In genomic region chr3:98428449-98428775, GRCm38 (mm10) we compare ENCODE assay signal across 8 mouse cellular contexts. TPM values are rescaled to one million over a fixed set of nuclear protein-coding genes. Genes with fewer than 3 reads are reported as not detected.
DNase-seq lines count a peak whose midpoint lies in the region; ATAC-seq and TF ChIP-seq lines count a peak whose summit lies in the region.

No protein-coding gene starts in this region.

- no peak overlapping the region for H3K9ac ChIP-seq in liver, adult 2 months (ENCODE audit: low read depth, low read length)
- peak overlapping the region; percentile 53 for H3K9ac ChIP-seq in embryonic facial prominence, embryonic 12.5 days
- peak overlapping the region; percentile 64 for H3K9ac ChIP-seq in intestine, embryonic 15.5 days
- H3K9ac ChIP-seq in midbrain, embryonic 16.5 days (ENCODE audit: low read depth, low read length): peak overlapping the region; percentile 65; the same call in 1 of the 2 replicates

- peak overlapping the region; percentile 99 for H3K4me2 ChIP-seq in embryonic facial prominence, embryonic 12.5 days (replicated peaks)
- peak overlapping the region; percentile 94 for H3K4me2 ChIP-seq in intestine, embryonic 15.5 days (replicated peaks)
- H3K4me2 ChIP-seq in midbrain, embryonic 16.5 days (ENCODE audit: low read length): peak overlapping the region; percentile 85

- H3K27me3 ChIP-seq in liver, adult 2 months (ENCODE audit: control insufficient read depth, insufficient read depth, low read length): peaks cover 3% of the 10 kb centered on the region; the same call in 1 of the 2 replicates
- peaks cover 38% of the 10 kb centered on the region for H3K27me3 ChIP-seq in embryonic facial prominence, embryonic 12.5 days
- H3K27me3 ChIP-seq in intestine, embryonic 15.5 days (replicated peaks): peaks cover 6% of the 10 kb centered on the region
- peaks cover 7% of the 10 kb centered on the region for H3K27me3 ChIP-seq in midbrain, embryonic 16.5 days (ENCODE audit: control insufficient read depth, insufficient read depth, low read depth, low read length)

- no peak for TF ChIP-seq CTCF in liver, adult 2 months (IDR thresholded peaks at IDR 0.05; ENCODE audit: low read depth, low read length)

- no peak for ATAC-seq in embryonic facial prominence, embryonic 12.5 days (ENCODE audit: insufficient number of reproducible peaks, insufficient read depth, low FRiP score, low TSS enrichment)
- no peak; the same call in 1 of the 2 replicates for ATAC-seq in intestine, embryonic 15.5 days
- no peak for ATAC-seq in midbrain, embryonic 16.5 days

- no peaks in the 10 kb centered on the region for H3K36me3 ChIP-seq in liver, adult 2 months (ENCODE audit: control insufficient read depth, insufficient read depth, low read length)
- H3K36me3 ChIP-seq in embryonic facial prominence, embryonic 12.5 days: no peaks in the 10 kb centered on the region
- no peaks in the 10 kb centered on the region for H3K36me3 ChIP-seq in intestine, embryonic 15.5 days
- H3K36me3 ChIP-seq in midbrain, embryonic 16.5 days (ENCODE audit: control insufficient read depth, insufficient read depth, low read length): 0 out of 2 replicates have a peak, but pooled peaks cover 2% of the 10 kb centered on the region

- no peaks in the 10 kb centered on the region for H3K79me2 ChIP-seq in liver, adult 2 months (ENCODE audit: control insufficient read depth, insufficient read depth, low read length)

- no peak overlapping the region for H3K27ac ChIP-seq in liver, adult 2 months (replicated peaks; ENCODE audit: insufficient read depth, low read depth, low read length)
- no peak overlapping the region for H3K27ac ChIP-seq in embryonic facial prominence, embryonic 12.5 days
- no peak overlapping the region for H3K27ac ChIP-seq in intestine, embryonic 15.5 days
- H3K27ac ChIP-seq in midbrain, embryonic 16.5 days (ENCODE audit: low read length): no peak overlapping the region

- peak overlapping the region; percentile 67 for H3K4me3 ChIP-seq in liver, adult 2 months (ENCODE audit: insufficient read depth, low read depth, low read length)
- H3K4me3 ChIP-seq in embryonic facial prominence, embryonic 12.5 days: peak overlapping the region; percentile 58
- H3K4me3 ChIP-seq in intestine, embryonic 15.5 days (replicated peaks): peak overlapping the region; percentile 63
- H3K4me3 ChIP-seq in midbrain, embryonic 16.5 days (ENCODE audit: low read depth, low read length): peak overlapping the region; percentile 55

- no peak for TF ChIP-seq POLR2A in liver, adult 2 months (IDR thresholded peaks at IDR 0.05; ENCODE audit: extremely low read depth, insufficient read depth, low read length)

- no peaks in the 10 kb centered on the region for H3K9me3 ChIP-seq in embryonic facial prominence, embryonic 12.5 days
- no peaks in the 10 kb centered on the region for H3K9me3 ChIP-seq in intestine, embryonic 15.5 days
- H3K9me3 ChIP-seq in midbrain, embryonic 16.5 days (replicated peaks; ENCODE audit: control insufficient read depth, low read length, poor library complexity, severe bottlenecking): no peaks in the 10 kb centered on the region

- 15% methylated on average over 17 of the region's 17 CpGs for WGBS in liver, adult 2 months
- WGBS in embryonic facial prominence, embryonic 12.5 days: 5% methylated on average over 17 of the region's 17 CpGs
- 15% methylated on average over 17 of the region's 17 CpGs for WGBS in intestine, embryonic 15.5 days
- WGBS in midbrain, embryonic 16.5 days: 13% methylated on average over 17 of the region's 17 CpGs

- peaks cover 8% of the 10 kb centered on the region for H3K4me1 ChIP-seq in liver, adult 2 months (ENCODE audit: control insufficient read depth, insufficient read depth, low read length)
- peaks cover 14% of the 10 kb centered on the region for H3K4me1 ChIP-seq in embryonic facial prominence, embryonic 12.5 days
- H3K4me1 ChIP-seq in intestine, embryonic 15.5 days (replicated peaks): peaks cover 20% of the 10 kb centered on the region
- H3K4me1 ChIP-seq in midbrain, embryonic 16.5 days (ENCODE audit: control insufficient read depth, insufficient read depth, low read length): peaks cover 4% of the 10 kb centered on the region; the same call in 1 of the 2 replicates

- intact Hi-C loops in left cerebral cortex, postnatal 4 days (cut with DNase I): no loop called here

- DNase-seq in liver, adult 2 months (ENCODE audit: extremely low read depth, low read depth, low spot score): no peak
- no peak for DNase-seq in liver
- no peak for DNase-seq in cerebellum, adult 11-12 months
- DNase-seq in layer of hippocampus, postnatal 36 days: no peak
- DNase-seq in left cerebral cortex, postnatal 4 days: no peak

RNA-seq across cellular contexts. Expression of gene Gm4450, which starts 28.5 kb away (rescaled TPM):
- total RNA-seq in liver, adult 2 months (2014; rRNA removed): not detected in 2 replicates
- polyA plus RNA-seq in liver, adult 2 months (2012; rRNA removed): not detected in 2 replicates
- polyA plus RNA-seq in embryonic facial prominence, embryonic 12.5 days (2016; fragmentation: Nextera tagmentation; extraction: Ambion mirVana): not detected in 2 replicates
- not detected in 2 replicates for polyA plus RNA-seq in intestine, embryonic 15.5 days (2015; fragmentation: Nextera tagmentation; extraction: Ambion mirVana)
- 0.12 TPM in 1 of 2 replicates, not detected in the other for polyA plus RNA-seq in midbrain, embryonic 16.5 days (2015; fragmentation: Nextera tagmentation; extraction: Ambion mirVana)
- total RNA-seq in layer of hippocampus, postnatal 36 days (2021): not detected
- total RNA-seq in left cerebral cortex, postnatal 4 days (2021): not detected

RNA-seq across cellular contexts. Expression of gene Zfp697, which starts 46.2 kb away (rescaled TPM):
- 1.0 and 1.2 TPM in 2 replicates for total RNA-seq in liver, adult 2 months (2014; rRNA removed)
- 0.73 and 1.3 TPM in 2 replicates for polyA plus RNA-seq in liver, adult 2 months (2012; rRNA removed)
- 8.8 and 10.0 TPM in 2 replicates for polyA plus RNA-seq in embryonic facial prominence, embryonic 12.5 days (2016; fragmentation: Nextera tagmentation; extraction: Ambion mirVana)
- 7.1 and 7.2 TPM in 2 replicates for polyA plus RNA-seq in intestine, embryonic 15.5 days (2015; fragmentation: Nextera tagmentation; extraction: Ambion mirVana)
- polyA plus RNA-seq in midbrain, embryonic 16.5 days (2015; fragmentation: Nextera tagmentation; extraction: Ambion mirVana): 17.7 and 18.2 TPM in 2 replicates
- 10 to 100 TPM; 27.8 to 28.2 TPM for total RNA-seq in layer of hippocampus, postnatal 36 days (2021)
- 10 to 100 TPM; 41.0 to 42.9 TPM for total RNA-seq in left cerebral cortex, postnatal 4 days (2021)
